Mouse (Mus musculus): ENCODE measurements at regions not wholly inside any gene's neighbourhood (a gene's known extent, or its start where the extent isn't known, plus 50 kb on each side); places are given as distances from the start of the nearest gene placed in this dataset.

GRCm38 (mm10) chr16:72256388-72256787 lies 51.7 kb upstream of the Robo1 start:
- 72% methylated on average over 3 of the region's 3 CpGs for WGBS
- H3K36me3 ChIP-seq, result no peaks in the 10 kb centered on the region
- H3K4me1 ChIP-seq, result no peaks in the 10 kb centered on the region
- H3K27ac ChIP-seq, result no peak overlapping the region
- no peak overlapping the region for H3K4me3 ChIP-seq (replicated peaks)
- no peak overlapping the region for H3K4me2 ChIP-seq
- no peaks in the 10 kb centered on the region for H3K27me3 ChIP-seq
- H3K9ac ChIP-seq, result no peak overlapping the region
- no peak for ATAC-seq (replicated peaks; ENCODE audit: low FRiP score)
- H3K9me3 ChIP-seq (replicated peaks), result no peaks in the 10 kb centered on the region

All from kidney, embryonic 15.5 days (tissue).